Mouse (Mus musculus) monocyte, adult 59 days (primary cell): ENCODE results near the gene Nr1h5. TPM values are rescaled to one million over a fixed set of nuclear protein-coding genes. Genes with fewer than 3 reads are reported as not detected.

Experiments
- total RNA-seq, 2 experiments: library from RNA; stranded (reverse); gene quantifications; one replicate each; pipeline ENCODE4 v1.2.4; 2023

The Nr1h5 gene
- total RNA-seq, result not detected

GRCm38 (mm10) chr3:102964033-102964432 lies at the start of gene Nr1h5:
Gene Nr1h5, minus strand, starts transcription at chr3:102964133.

DNA sequence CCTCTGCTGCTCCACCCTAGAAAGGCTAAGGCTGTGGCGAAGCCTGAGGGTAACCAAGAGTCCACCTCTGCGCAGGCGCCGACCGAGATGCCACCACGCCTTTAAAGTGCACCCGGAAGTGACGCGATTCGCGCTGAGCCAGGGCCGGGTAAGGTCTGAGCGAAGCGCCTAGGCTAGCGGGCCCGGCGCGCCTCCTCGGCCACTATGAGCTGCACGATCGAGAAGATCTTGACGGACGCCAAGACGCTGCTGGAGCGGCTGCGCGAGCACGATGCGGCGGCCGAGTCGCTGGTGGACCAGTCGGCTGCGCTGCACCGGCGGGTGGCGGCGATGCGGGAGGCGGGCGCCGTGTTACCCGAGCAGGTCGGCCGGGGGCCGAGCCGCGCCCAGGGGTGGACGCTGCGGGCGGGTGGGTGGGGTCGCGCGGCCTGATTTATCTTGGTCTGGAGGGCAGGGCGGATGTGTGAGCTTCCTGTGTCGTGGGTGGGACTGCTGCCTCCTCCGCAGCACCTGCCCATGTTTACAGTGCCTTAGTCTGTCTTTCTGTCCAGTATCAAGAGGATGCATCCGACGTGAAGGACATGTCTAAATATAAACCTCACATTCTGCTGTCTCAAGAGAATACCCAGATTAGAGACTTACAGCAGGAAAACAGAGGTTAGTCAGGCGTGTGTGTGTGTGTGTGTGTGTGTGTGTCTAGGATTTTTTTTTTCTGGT lies 31.8 kb upstream of the Nr1h5 start, which contains the start of gene Sike1:
Gene Sike1, plus strand, starts transcription at position 104 of the 717 bp plus-strand sequence.

DNA sequence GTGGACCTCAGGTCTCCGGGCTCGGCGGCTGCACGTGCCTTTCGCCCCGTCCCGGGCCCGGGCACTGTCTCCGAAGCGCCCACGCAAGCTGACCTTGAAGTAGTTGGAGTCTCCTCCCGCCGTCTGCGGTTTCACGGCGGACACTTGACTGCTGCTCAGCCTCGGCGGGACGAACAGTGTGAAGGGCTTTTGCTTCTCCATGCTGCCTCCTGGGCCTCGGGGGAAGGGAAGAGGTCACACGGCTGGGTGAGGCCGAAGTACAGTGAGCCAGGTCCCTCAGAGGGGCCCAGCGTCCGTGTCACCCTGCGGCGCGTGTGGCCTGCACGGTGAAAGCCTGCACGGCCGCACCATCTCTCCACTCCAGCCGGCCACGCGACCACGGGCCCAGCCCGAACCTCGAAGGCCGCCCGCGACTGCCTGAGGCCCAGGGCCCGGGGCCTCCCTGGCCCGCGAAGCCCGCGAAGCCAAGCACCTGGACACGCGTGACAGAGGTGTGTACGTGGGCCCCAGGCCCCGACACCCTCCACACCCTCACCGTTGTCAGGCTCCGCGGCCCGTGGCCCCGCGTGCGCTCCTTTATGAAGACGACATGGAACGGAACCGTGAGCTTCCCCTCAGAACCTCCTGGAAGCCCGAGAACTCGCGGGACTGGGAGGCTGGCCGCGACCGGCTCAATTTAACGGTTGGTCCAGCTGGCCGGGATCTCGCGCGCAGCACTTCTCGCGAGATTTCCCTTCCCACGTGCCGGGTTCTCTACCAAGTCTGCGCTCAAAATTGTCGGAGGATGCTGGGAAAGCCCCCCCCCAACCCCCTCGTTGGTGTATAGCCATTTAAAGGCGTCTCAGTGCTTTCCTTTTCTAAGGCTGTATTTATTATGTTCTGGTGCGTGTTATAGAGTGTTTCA lies 28.2 kb downstream of the Nr1h5 start, which contains the start of gene Sycp1:
Gene Sycp1, minus strand, starts transcription at position 650 of the 904 bp plus-strand sequence.

Other genes starting within 250 kb of the Nr1h5 start
- gene Tspan2, start 229.6 kb downstream of the Nr1h5 start, total RNA-seq, result 1 to 10 TPM; 2.9 to 3.2 TPM
- not detected for gene Tshb, start 181.4 kb downstream of the Nr1h5 start, total RNA-seq
- gene Sycp1, start 28.0 kb downstream of the Nr1h5 start, total RNA-seq, result not detected
- 10 to 100 TPM; 58.9 to 66.0 TPM for gene Sike1, start 31.6 kb upstream of the Nr1h5 start, total RNA-seq
- gene Csde1, start 56.3 kb upstream of the Nr1h5 start, total RNA-seq, result 100 to 1,000 TPM; 340 to 373 TPM
- 100 to 1,000 TPM in 1 of 2 experiments, 10 to 100 TPM in 1; 95.4 to 101 TPM for gene Nras, start 94.2 kb upstream of the Nr1h5 start, total RNA-seq
- gene Ampd1, start 109.9 kb upstream of the Nr1h5 start, total RNA-seq, result not detected
- 1 to 10 TPM; 2.5 to 2.8 TPM for gene Dennd2c, start 138.5 kb upstream of the Nr1h5 start, total RNA-seq
- 10 to 100 TPM; 53.0 to 56.8 TPM for gene Bcas2, start 207.5 kb upstream of the Nr1h5 start, total RNA-seq